Mouse (Mus musculus) embryonic fibroblast, embryonic 13.5 days (primary cell): ENCODE measurements around the gene Noxo1. TPM values are rescaled to one million over a fixed set of nuclear protein-coding genes. Genes with fewer than 3 reads are reported as not detected.

Source experiments
- H3K27ac ChIP-seq: 2 replicates; pipeline ENCODE4 v1.5.1; 2012; ENCODE audit warnings: low read length, control low read depth, inconsistent platforms; ENCODE audit not compliant: insufficient read depth
- H3K4me1 ChIP-seq: 2 replicates; pipeline ENCODE4 v1.6.1; 2011; ENCODE audit warnings: low read length; ENCODE audit not compliant: control insufficient read depth, insufficient read depth
- H3K4me3 ChIP-seq: 2 replicates; pipeline ENCODE4 v1.5.1; 2011; ENCODE audit warnings: mild to moderate bottlenecking, control low read depth, low read length; ENCODE audit not compliant: insufficient read depth
- CTCF ChIP-seq: IDR thresholded peaks from 2 replicates; pipeline ENCODE4 v1.5.1; 2011; ENCODE audit warnings: mild to moderate bottlenecking, control low read depth, low read length, moderate library complexity, borderline replicate concordance; ENCODE audit not compliant: insufficient read depth
- POLR2A ChIP-seq: IDR thresholded peaks from 2 replicates; pipeline ENCODE4 v1.6.1; 2011; ENCODE audit warnings: low read depth, mild to moderate bottlenecking, control low read depth, low read length, moderate library complexity
- polyA plus RNA-seq: library from polyadenylated mRNA; stranded (reverse); fragments of >200 nt; gene quantifications from 2 replicates; pipeline ENCODE4 v1.2.4, GENCODE M21; 2011; ENCODE audit warnings: low read depth; ENCODE audit not compliant: missing spikeins, insufficient read length

Gene Noxo1
- 1.2 and 2.4 TPM in 2 replicates for polyA plus RNA-seq

DNA sequence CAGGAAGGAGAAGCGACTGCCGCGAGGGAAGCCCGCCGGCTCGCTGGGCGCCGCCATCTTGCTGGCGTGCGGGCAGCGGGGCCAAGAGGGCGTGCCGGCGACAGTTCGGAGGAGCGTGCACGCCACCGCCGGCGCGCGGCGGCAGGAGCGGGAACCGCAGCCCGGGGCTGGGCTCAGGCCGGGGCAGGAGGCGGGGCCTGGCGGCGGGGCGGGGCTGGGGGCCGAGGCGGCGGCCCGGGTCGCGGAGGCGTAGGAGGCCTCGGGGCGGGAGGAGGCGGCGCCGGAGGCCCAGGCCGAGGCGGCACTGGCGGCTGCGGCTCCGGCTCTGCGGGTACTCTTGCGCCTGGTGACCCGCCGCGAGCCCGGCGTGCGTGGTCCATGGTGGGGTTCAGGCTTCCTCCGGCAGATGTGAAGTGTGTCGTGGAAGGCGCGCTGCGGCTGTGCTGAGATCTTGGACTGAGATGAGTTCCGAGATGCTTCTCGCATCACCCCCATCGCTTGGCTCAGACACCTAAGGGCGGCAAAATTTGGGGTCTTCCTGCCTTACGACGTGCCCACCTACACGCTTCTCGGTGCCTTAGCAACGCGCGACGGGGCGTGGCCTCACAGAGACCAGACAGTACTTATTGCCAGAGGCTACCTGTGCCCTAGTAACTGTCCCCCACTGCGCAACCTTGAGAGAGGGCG lies at the start of gene Noxo1, which contains the start of gene Gfer:
Gene Noxo1 (plus strand): TSS at position 224 of the 687 bp plus-strand sequence.
Gene Gfer (minus strand): TSS at position 146 of the 687 bp plus-strand sequence.
- Histone ChIP-seq H3K4me3 (peak within 1 kb of the TSS; percentile 87), H3K27ac (peak within 1 kb of the TSS; percentile 70), H3K4me1 (no peaks in the 10 kb centered on the region)
- TF ChIP-seq POLR2A (peak; percentile 61), CTCF (no peak)

- no peak for TF ChIP-seq CTCF
- TF ChIP-seq POLR2A = no peak
- no peak overlapping the region for H3K4me3 ChIP-seq
- peaks cover 20% of the 10 kb centered on the region for H3K4me1 ChIP-seq
- no peak overlapping the region for H3K27ac ChIP-seq
Measured at GRCm38 (mm10) chr17:24646381-24646780, 49.7 kb upstream of the Noxo1 start.

GRCm38 (mm10) chr17:24647493-24647892 lies 48.5 kb upstream of the Noxo1 start:
- H3K4me1 ChIP-seq = peaks cover 20% of the 10 kb centered on the region
- H3K4me3 ChIP-seq = no peak overlapping the region
- TF ChIP-seq CTCF = no peak
- TF ChIP-seq POLR2A = no peak

GRCm38 (mm10) chr17:24648731-24649377 lies 47.2 kb upstream of the Noxo1 start:
- peaks cover 20% of the 10 kb centered on the region for H3K4me1 ChIP-seq
- TF ChIP-seq CTCF (no peak), POLR2A (no peak)
- peak overlapping the region; percentile 74 for H3K4me3 ChIP-seq
- H3K27ac ChIP-seq = no peak overlapping the region

More at GRCm38 (mm10) chr17:24647493-24647892, 48.5 kb upstream of the Noxo1 start:
- H3K27ac ChIP-seq = no peak overlapping the region

DNA sequence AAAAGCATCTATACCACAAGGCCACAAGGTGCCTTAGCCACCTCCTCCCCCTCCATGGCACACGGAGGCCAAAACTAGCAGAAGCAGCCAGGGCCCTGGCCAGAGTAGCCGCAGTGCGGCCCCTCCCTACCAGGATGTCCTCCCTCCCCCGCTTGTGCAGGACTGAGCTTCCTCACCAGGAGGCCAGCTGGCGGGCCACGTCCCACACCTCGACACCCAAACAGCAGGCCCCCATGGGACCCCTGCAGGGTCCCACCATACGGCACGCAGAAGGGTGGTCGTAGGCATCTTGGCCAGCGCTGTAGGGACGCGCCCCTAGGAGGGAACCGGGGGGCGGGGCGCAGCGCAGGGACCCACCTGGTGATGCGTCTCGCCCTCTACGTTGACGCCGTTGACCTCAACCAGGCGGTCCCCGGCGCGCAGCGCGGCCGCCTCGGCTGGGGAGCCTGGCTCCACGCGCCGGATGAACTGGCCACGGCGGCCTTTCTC lies 46.4 kb upstream of the Noxo1 start:
- Histone ChIP-seq H3K4me3 (peak overlapping the region; percentile 74), H3K27ac (no peak overlapping the region), H3K4me1 (peaks cover 13% of the 10 kb centered on the region)
- no peak for TF ChIP-seq CTCF
- TF ChIP-seq POLR2A = no peak

DNA sequence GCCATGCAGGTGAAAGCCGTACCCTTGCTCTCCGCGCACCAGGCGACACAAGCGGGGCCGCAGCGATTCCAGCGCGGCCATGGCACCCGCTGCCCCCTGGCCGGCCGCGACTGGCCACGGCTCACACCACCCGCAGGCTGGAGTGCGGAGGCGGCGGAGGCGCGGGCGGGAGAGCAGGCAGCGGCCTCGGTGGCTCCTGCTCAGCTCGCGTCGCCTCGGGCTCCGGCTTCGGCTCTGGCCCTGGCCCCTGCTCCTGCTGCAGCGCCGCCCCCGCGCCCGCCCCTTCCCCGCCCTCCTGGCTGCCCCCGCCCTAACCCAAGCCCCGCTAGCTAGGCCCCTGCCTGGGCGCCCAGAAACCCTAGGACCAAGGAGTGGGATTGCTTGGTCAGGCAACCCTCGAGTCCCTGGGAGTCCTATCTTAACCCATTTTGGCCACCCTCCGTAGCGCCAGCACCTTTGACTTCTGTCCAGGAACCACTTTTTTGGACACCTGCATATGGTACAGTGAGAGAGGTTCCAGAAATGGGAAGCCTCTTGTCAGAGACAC lies 45.9 kb upstream of the Noxo1 start, which contains the start of gene Slc9a3r2:
Gene Slc9a3r2 (minus strand): TSS at position 258 of the 547 bp plus-strand sequence.
- Histone ChIP-seq H3K27ac (no peak within 1 kb of the TSS), H3K4me3 (peak within 1 kb of the TSS; percentile 74), H3K4me1 (peaks cover 8% of the 10 kb centered on the region)
- TF ChIP-seq CTCF = no peak
- peak; percentile 75 for TF ChIP-seq POLR2A

- TF ChIP-seq POLR2A (no peak), CTCF (no peak)
- Histone ChIP-seq H3K4me1 (peaks cover 3% of the 10 kb centered on the region), H3K4me3 (no peak overlapping the region), H3K27ac (no peak overlapping the region)
Measured at GRCm38 (mm10) chr17:24650766-24651165, 45.3 kb upstream of the Noxo1 start.

DNA sequence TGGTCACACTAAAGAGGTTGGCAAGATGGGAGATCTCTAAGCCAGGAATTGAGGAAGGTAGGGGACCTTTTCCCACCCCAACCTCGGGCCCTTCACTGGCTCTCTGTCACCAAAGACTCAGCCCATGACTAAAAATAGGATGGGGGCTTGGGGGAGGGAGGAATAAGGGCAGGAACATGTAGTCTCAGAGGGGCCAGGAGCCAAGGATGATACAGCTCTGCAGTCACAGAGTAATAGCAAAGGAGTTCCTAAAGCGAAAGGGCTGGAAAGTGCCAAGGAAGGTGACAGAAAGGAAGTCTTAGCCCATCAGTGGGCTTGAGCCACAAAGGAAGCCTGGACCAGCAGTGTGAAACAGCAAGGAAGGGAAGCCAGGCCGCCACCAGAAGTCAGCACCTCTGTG lies 44.2 kb upstream of the Noxo1 start:
- no peak overlapping the region for H3K27ac ChIP-seq
- H3K4me1 ChIP-seq = peaks cover 3% of the 10 kb centered on the region
- TF ChIP-seq POLR2A (no peak), CTCF (no peak)
- no peak overlapping the region for H3K4me3 ChIP-seq

DNA sequence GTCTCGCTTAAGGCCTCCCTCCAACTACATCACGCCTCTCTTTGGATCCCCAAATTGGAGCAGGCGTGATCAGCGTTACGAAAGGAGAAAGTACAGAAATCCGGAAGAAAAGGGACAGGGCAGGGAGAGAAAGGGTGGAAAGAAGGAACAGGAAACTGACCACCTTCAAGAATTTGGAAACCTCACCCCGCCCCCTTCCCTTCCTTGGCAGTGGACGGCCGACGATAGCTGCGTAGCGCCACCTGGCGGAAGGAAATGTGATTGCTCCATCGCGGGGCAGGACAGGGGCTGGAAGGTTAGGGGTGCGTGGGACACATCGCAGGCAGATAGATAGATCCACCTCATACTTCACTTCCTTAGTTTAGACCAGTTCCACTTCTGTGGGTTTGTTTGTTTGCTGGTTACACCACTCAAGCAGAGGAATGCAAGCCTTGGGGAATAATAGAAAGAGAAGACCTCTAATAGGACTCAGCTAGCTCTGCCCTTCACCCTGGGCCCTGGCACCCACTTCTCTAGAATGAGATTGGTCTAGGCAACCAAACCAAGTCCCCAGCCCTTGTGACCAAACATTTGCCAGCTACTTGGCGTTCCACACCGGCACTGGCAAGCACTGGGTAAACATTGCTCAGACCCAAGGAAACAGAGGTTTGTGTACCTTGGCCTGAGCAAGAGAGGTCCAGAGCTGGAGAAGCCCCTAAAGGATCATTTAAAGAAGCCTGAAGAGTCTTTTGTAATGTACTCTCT lies 41.9 kb upstream of the Noxo1 start:
- TF ChIP-seq POLR2A (peak; percentile 42; the same call in 1 of the 2 replicates), CTCF (peak; percentile 96)
- Histone ChIP-seq H3K4me1 (peaks cover 3% of the 10 kb centered on the region; the same call in 1 of the 2 replicates), H3K4me3 (peak overlapping the region; percentile 7; the same call in 1 of the 2 replicates), H3K27ac (no peak overlapping the region)
